Mouse (Mus musculus): ENCODE results near the gene Ubn2.
"Not testable (repeated sequence)": the region's sequence is repeated elsewhere in the genome, so short reads cannot be mapped to it uniquely, and the experiment has no call there.

- TF ChIP-seq CTCF (IDR thresholded peaks at IDR 0.05; ENCODE audit: control insufficient read depth, insufficient read depth, low read length); POLR2A (IDR thresholded peaks at IDR 0.05; ENCODE audit: borderline replicate concordance, control insufficient read depth, low read depth, low read length): not testable (repeated sequence)
These were observed 22.7 kb downstream of the Ubn2 start for GRCm38 (mm10) chr6:38456425-38456824.

All from bone marrow, adult 2 months (tissue).